Mouse (Mus musculus) forebrain, embryonic 10.5 days (tissue): ENCODE data around the gene Olfr971. TPM values are rescaled to one million over a fixed set of nuclear protein-coding genes. Genes with fewer than 3 reads are reported as not detected.
"Not testable (repeated sequence)": the region's sequence is repeated elsewhere in the genome, so short reads cannot be mapped to it uniquely, and the experiment has no call there.

Experiments used
- DNase-seq: peaks from one replicate; pipeline ENCODE4 v3.0.0-alpha.2; 2017; ENCODE audit warnings: low spot score; ENCODE audit errors: extremely low spot score
- H3K27ac ChIP-seq: fragments of 300-500 bp; sonication (generic); 2 replicates; pipeline ENCODE4 v1.5.1; 2016; ENCODE audit warnings: mild to moderate bottlenecking
- H3K27me3 ChIP-seq: fragments of 300-500 bp; sonication (generic); 2 replicates; pipeline ENCODE4 v1.6.1; 2016; ENCODE audit warnings: mild to moderate bottlenecking; ENCODE audit not compliant: poor library complexity, severe bottlenecking
- H3K36me3 ChIP-seq: fragments of 300-500 bp; sonication (generic); replicated peaks from 2 replicates; pipeline ENCODE4 v1.6.1; 2016; ENCODE audit warnings: mild to moderate bottlenecking, moderate library complexity
- H3K4me1 ChIP-seq: fragments of 300-500 bp; sonication (generic); 2 replicates; pipeline ENCODE4 v1.6.1; 2016
- H3K4me3 ChIP-seq: fragments of 300-500 bp; sonication (generic); 2 replicates; pipeline ENCODE4 v1.5.1; 2016; ENCODE audit warnings: mild to moderate bottlenecking, moderate library complexity
- H3K9me3 ChIP-seq: fragments of 300-500 bp; sonication (generic); 2 replicates; pipeline ENCODE4 v1.6.1; 2016; ENCODE audit warnings: mild to moderate bottlenecking, moderate library complexity
- WGBS: fragments of 180-500 bp; shearing (Covaris S2); methylation state at CpG from one replicate; pipeline ENCODE4 v1.1.7; 2016; 5-methylcytosine and 5-hydroxymethylcytosine counted together
- polyA plus RNA-seq: library from polyadenylated mRNA; unstranded; fragments of >200 nt; fragmentation: Nextera tagmentation; extraction: Ambion mirVana; gene quantifications from 2 replicates; pipeline ENCODE4 v1.2.1, GENCODE M21; 2016

The Olfr971 gene
- polyA plus RNA-seq, result not detected in 2 replicates

DNA sequence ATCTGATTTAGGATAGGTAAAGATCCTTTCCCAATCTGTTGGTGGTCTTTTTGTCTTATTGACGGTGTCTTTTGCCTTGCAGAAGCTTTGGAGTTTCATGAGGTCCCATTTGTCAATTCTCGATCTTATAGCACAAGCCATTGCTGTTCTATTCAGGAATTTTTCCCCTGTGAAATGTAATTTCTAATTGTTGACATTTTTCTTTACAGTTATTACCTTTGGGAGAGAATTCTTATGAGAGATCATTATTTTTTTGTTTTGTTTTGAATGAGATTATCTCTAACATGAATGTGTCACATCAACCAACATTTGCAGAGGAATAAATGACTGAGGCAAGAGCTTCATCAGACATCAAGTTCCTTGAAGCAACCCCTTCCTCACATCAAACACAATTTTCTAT, at the start of gene Olfr971:
Gene Olfr971, plus strand, starts transcription at position 301 of the 400 bp plus-strand sequence.
- WGBS, result 94% methylated on average over 1 of the region's 2 CpGs
- H3K4me3 ChIP-seq, DNase-seq, H3K4me1 ChIP-seq, H3K27ac ChIP-seq, H3K27me3 ChIP-seq, H3K36me3 ChIP-seq, H3K9me3 ChIP-seq: not testable (repeated sequence)

DNA sequence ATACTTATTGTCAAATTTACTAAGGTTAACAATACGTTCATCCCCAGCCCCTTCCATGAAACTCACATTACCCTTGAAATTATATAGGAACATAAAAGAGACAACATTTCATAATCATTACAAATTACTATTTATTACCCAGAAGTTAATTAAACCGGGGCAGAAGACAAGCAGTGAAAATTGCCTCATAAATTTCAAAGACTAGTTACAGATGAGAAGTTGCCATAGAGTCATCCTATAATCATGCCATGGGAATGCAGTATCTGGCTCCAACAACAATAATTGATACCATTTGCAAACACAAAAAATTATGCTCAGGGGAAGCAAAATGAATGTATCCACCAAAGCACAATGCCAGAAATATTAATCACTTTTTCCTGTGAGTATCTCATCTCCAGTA, 46.1 kb upstream of the Olfr971 start, which contains the start of gene Olfr969:
Gene Olfr969, plus strand, starts transcription at position 388 of the 400 bp plus-strand sequence.
- H3K27me3 ChIP-seq, result no peaks in the 10 kb centered on the region
- 76% methylated on average over 2 of the region's 2 CpGs for WGBS
- no peak within 1 kb of the TSS for H3K27ac ChIP-seq
- H3K9me3 ChIP-seq, result no peaks in the 10 kb centered on the region
- DNase-seq, result no peak
- H3K36me3 ChIP-seq, result no peaks in the 10 kb centered on the region
- no peaks in the 10 kb centered on the region for H3K4me1 ChIP-seq
- H3K4me3 ChIP-seq, result no peak within 1 kb of the TSS

DNA sequence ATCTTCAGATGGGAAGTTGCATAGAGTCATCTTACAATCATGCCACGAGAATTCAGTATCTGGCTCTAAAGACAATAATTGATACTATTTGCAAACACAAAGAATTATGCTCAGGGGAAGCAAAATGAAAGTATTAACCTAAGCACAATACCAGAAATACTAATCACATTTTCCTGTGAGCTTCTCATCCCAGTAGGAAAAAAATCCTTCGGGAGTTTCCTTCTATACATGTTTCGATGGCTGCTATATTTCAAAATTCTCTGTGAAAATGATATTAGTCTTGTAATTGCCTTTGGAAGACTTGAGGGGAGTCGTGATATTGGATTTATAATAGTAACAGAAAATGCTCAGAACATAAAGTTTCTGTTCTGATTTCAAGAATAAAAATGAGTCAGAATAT, 28.1 kb upstream of the Olfr971 start, which contains the start of gene Olfr970:
Gene Olfr970, plus strand, starts transcription at position 301 of the 400 bp plus-strand sequence.
- DNase-seq, result no peak
- Histone ChIP-seq H3K27me3 (no peaks in the 10 kb centered on the region), H3K9me3 (no peaks in the 10 kb centered on the region), H3K4me1 (no peaks in the 10 kb centered on the region), H3K27ac (no peak within 1 kb of the TSS), H3K36me3 (no peaks in the 10 kb centered on the region), H3K4me3 (no peak within 1 kb of the TSS)
- WGBS, result 85% methylated on average over 4 of the region's 4 CpGs

DNA sequence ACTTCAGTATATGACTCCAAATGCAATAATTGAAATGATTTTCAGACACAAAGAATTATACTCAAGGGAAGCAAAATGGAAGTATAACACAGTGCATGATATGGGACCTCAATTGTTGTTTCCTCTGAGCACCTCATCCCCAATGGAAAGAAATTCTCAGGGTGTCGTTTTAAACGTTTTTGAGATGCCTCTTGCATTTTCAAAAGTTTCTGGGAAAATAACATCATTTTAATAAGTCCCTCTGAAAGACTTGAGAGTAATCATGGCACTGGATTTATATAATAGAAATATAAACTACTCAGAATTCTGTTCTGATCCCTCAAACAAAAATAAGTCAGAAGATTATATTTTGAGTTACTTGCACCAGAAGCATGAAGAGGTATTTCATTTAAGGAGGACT, 29.4 kb downstream of the Olfr971 start, which contains the start of gene Olfr972:
Gene Olfr972, plus strand, starts transcription at position 301 of the 400 bp plus-strand sequence.
- H3K4me1 ChIP-seq, result no peaks in the 10 kb centered on the region
- no peaks in the 10 kb centered on the region for H3K36me3 ChIP-seq
- H3K4me3 ChIP-seq, result no peak within 1 kb of the TSS
- H3K27me3 ChIP-seq, result no peaks in the 10 kb centered on the region
- no peaks in the 10 kb centered on the region for H3K9me3 ChIP-seq
- H3K27ac ChIP-seq, result no peak within 1 kb of the TSS
- DNase-seq, result no peak
- 77% methylated on average over 2 of the region's 2 CpGs for WGBS

DNA sequence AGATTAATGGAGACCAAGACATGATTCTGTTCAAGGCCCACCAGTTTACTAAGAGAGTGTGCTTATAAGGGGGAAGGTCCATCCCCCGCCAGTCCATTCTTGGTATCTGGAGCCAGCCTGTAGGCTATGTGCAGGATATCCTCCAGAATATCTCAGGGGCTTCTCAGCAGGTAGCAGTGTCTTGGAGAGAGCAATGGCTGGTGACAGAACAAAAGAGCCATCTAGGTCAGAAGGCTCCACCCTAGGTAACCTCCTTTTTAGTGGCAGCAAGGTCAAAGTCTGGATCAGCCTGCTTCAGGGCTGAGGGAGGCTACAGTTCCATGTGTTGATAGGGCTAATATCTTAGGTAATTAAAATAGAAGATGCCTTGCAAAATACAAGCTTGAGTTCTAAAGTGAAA, 35.3 kb downstream of the Olfr971 start:
- H3K27me3 ChIP-seq, H3K4me1 ChIP-seq, H3K36me3 ChIP-seq, H3K4me3 ChIP-seq, H3K9me3 ChIP-seq, DNase-seq, H3K27ac ChIP-seq: not testable (repeated sequence)
- WGBS, result 90% methylated on average over 1 of the region's 1 CpGs

DNA sequence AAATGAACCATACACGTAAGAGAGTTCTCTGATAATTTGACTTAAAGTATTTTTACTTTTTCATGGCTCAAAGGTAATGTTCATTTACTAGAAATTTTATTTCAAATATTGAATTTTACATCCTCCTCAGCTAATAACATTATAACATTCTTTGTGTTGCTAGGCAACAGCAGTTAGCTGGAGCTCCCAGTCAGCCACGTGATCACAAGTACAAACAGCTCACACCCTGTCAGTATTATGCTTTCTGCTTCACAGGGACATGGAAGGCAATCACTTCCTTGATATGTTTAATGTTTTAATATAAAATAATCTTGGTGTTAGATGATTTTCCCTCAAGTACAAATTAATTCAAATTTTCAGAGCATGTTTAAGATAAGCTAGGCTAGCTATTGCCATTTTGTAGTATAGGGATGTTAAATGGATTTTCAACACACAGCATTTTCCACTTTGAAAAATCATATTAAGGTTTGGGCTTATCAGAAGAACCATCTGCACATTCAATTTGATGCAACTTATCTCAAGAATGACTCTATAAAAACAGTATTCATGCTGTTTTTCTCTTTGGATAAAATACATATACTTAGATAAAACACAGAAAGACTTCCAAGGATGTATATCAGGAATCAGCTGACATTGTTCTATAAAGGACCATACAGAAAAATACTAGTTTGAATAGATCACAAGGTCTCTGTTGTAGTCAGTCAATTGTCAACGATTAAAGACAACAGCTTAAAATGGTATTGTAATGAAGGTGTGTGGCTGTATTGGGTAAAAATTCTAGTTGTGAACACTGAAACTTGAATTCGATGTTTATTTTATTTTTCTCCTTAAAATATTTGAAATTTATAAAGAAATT, 41.1 kb downstream of the Olfr971 start:
- WGBS, result no CpG with 5 or more reads among the region's 4 CpGs
- H3K9me3 ChIP-seq, DNase-seq, H3K27me3 ChIP-seq, H3K27ac ChIP-seq, H3K4me1 ChIP-seq, H3K36me3 ChIP-seq, H3K4me3 ChIP-seq: not testable (repeated sequence)

Other genes with a start within 250 kb of the Olfr971 start
- 4.0 and 4.2 TPM in 2 replicates for gene AW551984, start 232.5 kb upstream of the Olfr971 start, polyA plus RNA-seq
- not detected in 2 replicates for gene Olfr148, start 226.2 kb upstream of the Olfr971 start, polyA plus RNA-seq
- gene Olfr960, start 215.5 kb upstream of the Olfr971 start, polyA plus RNA-seq, result not detected in 2 replicates
- gene Olfr961, start 191.8 kb upstream of the Olfr971 start, polyA plus RNA-seq, result not detected in 2 replicates
- not detected in 2 replicates for gene Olfr963, start 169.7 kb upstream of the Olfr971 start, polyA plus RNA-seq
- not detected in 2 replicates for gene Olfr149, start 129.8 kb upstream of the Olfr971 start, polyA plus RNA-seq
- not detected in 2 replicates for gene Olfr965, start 125.5 kb upstream of the Olfr971 start, polyA plus RNA-seq
- gene Olfr150, start 105.9 kb upstream of the Olfr971 start, polyA plus RNA-seq, result not detected in 2 replicates
- not detected in 2 replicates for gene Olfr967, start 90.6 kb upstream of the Olfr971 start, polyA plus RNA-seq
- gene Olfr968, start 53.6 kb upstream of the Olfr971 start, polyA plus RNA-seq, result not detected in 2 replicates
- gene Olfr969, start 45.9 kb upstream of the Olfr971 start, polyA plus RNA-seq, result not detected in 2 replicates
- gene Olfr970, start 28.0 kb upstream of the Olfr971 start, polyA plus RNA-seq, result not detected in 2 replicates
- gene Olfr972, start 29.5 kb downstream of the Olfr971 start, polyA plus RNA-seq, result not detected in 2 replicates
- gene Olfr229, start 70.5 kb downstream of the Olfr971 start, polyA plus RNA-seq, result not detected in 2 replicates
- gene Olfr974, start 100.6 kb downstream of the Olfr971 start, polyA plus RNA-seq, result not detected in 2 replicates
- not detected in 2 replicates for gene Olfr975, start 115.2 kb downstream of the Olfr971 start, polyA plus RNA-seq
- gene Olfr976, start 124.3 kb downstream of the Olfr971 start, polyA plus RNA-seq, result not detected in 2 replicates
- not detected in 2 replicates for gene Olfr978, start 155.2 kb downstream of the Olfr971 start, polyA plus RNA-seq
- not detected in 2 replicates for gene Olfr979, start 166.6 kb downstream of the Olfr971 start, polyA plus RNA-seq
- gene Olfr980, start 172.7 kb downstream of the Olfr971 start, polyA plus RNA-seq, result not detected in 2 replicates
- not detected in 2 replicates for gene Olfr981, start 184.6 kb downstream of the Olfr971 start, polyA plus RNA-seq
- not detected in 2 replicates for gene Olfr982, start 237.0 kb downstream of the Olfr971 start, polyA plus RNA-seq